Mouse (Mus musculus): Measurements from ENCODE around the gene Mapk1. TPM values are rescaled to one million over a fixed set of nuclear protein-coding genes. Genes with fewer than 3 reads are reported as not detected.

The Mapk1 gene
- total and polyA plus RNA-seq, 3 experiments, result 162 to 317 (median 244) TPM

DNA sequence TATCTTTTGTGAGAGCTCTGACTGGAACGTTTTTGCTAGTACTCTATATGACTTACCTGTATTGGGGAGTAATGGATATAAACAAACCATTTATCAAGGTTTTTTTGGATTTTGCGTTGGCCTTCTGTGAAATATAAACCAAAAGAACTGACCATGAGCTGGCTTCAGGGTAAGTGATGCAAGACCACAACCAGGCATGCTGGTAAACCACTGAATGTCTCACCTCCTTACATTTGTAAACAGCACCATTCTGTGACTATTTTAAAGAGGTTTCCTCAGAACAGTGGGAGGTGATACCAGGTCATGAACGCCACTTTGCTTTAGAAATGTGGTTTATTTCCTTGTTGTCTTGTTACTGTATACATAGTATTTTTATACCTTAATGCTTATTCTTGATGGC is 103.1 kb downstream of the Mapk1 start:
- Histone ChIP-seq H3K79me2 (replicated peaks; ENCODE audit: control insufficient read depth, extremely low read depth, insufficient read depth, poor library complexity, severe bottlenecking) (no peaks in the 10 kb centered on the region), H3K27me3 (replicated peaks) (no peaks in the 10 kb centered on the region), H3K9ac (ENCODE audit: insufficient read depth, low read depth) (no peak overlapping the region), H3K4me1 (ENCODE audit: control insufficient read depth in 1 of 2, insufficient read depth in 2 of 2) (no peaks in the 10 kb centered on the region), H3K4me2 (ENCODE audit: insufficient read depth, low read depth, poor library complexity, severe bottlenecking) (no peak overlapping the region), H3K27ac (ENCODE audit: insufficient read depth, low read depth) (no peak overlapping the region), H3K4me3 (replicated peaks in 1 of 3; ENCODE audit: low read depth in 2 of 3, low read length in 2 of 3, poor library complexity in 1 of 3) (no peak overlapping the region), H3K36me3 (replicated peaks in 1 of 2; ENCODE audit: control insufficient read depth in 1 of 2, insufficient read depth in 1 of 2, low read length in 1 of 2) (peaks cover 81 to 100% of the 10 kb centered on the region in 2 experiments), H3K9me3 (replicated peaks; ENCODE audit: low read length) (no peaks in the 10 kb centered on the region)
- no peak for TF ChIP-seq ETS1 (conservative IDR thresholded peaks at IDR 0.05; ENCODE audit: low read depth, low read length)
- TF ChIP-seq GABPA (IDR thresholded peaks at IDR 0.05; ENCODE audit: insufficient replicate concordance, low read depth, low read length), result no peak
- TF ChIP-seq JUND (conservative IDR thresholded peaks at IDR 0.05; ENCODE audit: low read depth, low read length), result no peak
- no peak for TF ChIP-seq RCOR1 (conservative IDR thresholded peaks at IDR 0.05; ENCODE audit: low read depth, low read length)
- TF ChIP-seq ZNF384 (IDR thresholded peaks at IDR 0.05; ENCODE audit: low read depth, low read length), result no peak
- TF ChIP-seq TBP (conservative IDR thresholded peaks at IDR 0.05; ENCODE audit: low read depth, low read length), result no peak
- no peak for TF ChIP-seq CHD2 (IDR thresholded peaks at IDR 0.05; ENCODE audit: low read length)
- TF ChIP-seq MYC (IDR thresholded peaks at IDR 0.05; ENCODE audit: low read depth, low read length), result no peak
- TF ChIP-seq ZKSCAN1 (IDR thresholded peaks at IDR 0.05; ENCODE audit: borderline replicate concordance, low read depth, low read length), result no peak
- no peak for TF ChIP-seq MEF2A (IDR thresholded peaks at IDR 0.05; ENCODE audit: borderline replicate concordance, low read depth, low read length)
- no peak for TF ChIP-seq ELF1 (IDR thresholded peaks at IDR 0.05; ENCODE audit: low read depth, low read length)
- no peak for TF ChIP-seq SMC3 (IDR thresholded peaks at IDR 0.05; ENCODE audit: low read depth, low read length)
- no peak for TF ChIP-seq USF2 (conservative IDR thresholded peaks at IDR 0.05; ENCODE audit: low read depth, low read length)
- no peak for TF ChIP-seq NELFE (IDR thresholded peaks at IDR 0.05; ENCODE audit: low read depth, low read length)
- TF ChIP-seq RAD21 (IDR thresholded peaks at IDR 0.05; ENCODE audit: low read depth, low read length), result no peak
- no peak for TF ChIP-seq NRF1 (IDR thresholded peaks at IDR 0.05; ENCODE audit: low read depth, low read length)
- no peak for TF ChIP-seq HCFC1 (IDR thresholded peaks at IDR 0.05; ENCODE audit: low read depth, low read length)
- no peak for TF ChIP-seq EP300 (IDR thresholded peaks at IDR 0.05; ENCODE audit: low read length)
- in situ Hi-C loops (cut with MboI; ENCODE audit: low pct_ligation_motif_present, low pct_unique_long_range_greater_than_20kb, low sequenced_read_pairs), result no loop called here
- dilution Hi-C loops (cut with MboI; ENCODE audit: extremely low pct_ligation_motif_present, extremely low pct_unique_long_range_greater_than_20kb, low sequenced_read_pairs), result no loop called here
- DNase-seq (ENCODE audit: extremely low read depth), result no peak

DNA sequence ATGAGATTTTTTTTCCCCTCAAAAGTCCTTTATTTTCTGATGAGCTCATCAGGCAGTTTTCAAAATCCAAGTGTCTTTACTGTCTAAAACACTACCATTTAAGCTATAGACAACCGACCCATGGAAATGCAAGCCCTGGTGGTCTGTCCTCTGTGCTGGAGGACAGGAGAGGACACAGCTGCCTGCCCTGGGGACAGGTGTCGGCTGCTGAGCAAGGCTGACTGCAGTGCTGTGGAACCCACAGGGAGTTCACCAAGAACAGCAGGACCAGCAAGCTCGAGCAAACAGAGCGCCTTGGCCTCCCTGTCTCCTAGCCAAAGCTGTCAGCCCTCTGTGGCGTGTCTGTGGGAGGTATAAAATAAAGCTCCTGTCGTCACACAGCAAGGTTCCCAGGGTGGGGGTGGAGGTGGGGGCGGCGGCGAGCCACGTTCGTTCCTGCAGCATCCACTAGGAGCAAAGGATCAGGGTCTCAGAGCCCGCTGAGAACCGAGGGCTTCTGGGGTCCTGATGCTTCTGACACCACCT is 103.5 kb downstream of the Mapk1 start:
- Histone ChIP-seq H3K36me3 (replicated peaks in 1 of 2; ENCODE audit: control insufficient read depth in 1 of 2, insufficient read depth in 1 of 2, low read length in 1 of 2) (peaks cover 82 to 100% of the 10 kb centered on the region in 2 experiments), H3K4me3 (replicated peaks in 1 of 3; ENCODE audit: low read depth in 2 of 3, low read length in 2 of 3, poor library complexity in 1 of 3) (no peak overlapping the region), H3K79me2 (replicated peaks; ENCODE audit: control insufficient read depth, extremely low read depth, insufficient read depth, poor library complexity, severe bottlenecking) (no peaks in the 10 kb centered on the region), H3K9me3 (replicated peaks; ENCODE audit: low read length) (no peaks in the 10 kb centered on the region), H3K4me1 (ENCODE audit: control insufficient read depth in 1 of 2, insufficient read depth in 2 of 2) (no peaks in the 10 kb centered on the region), H3K27ac (ENCODE audit: insufficient read depth, low read depth) (no peak overlapping the region), H3K4me2 (ENCODE audit: insufficient read depth, low read depth, poor library complexity, severe bottlenecking) (no peak overlapping the region), H3K27me3 (replicated peaks) (no peaks in the 10 kb centered on the region), H3K9ac (ENCODE audit: insufficient read depth, low read depth) (no peak overlapping the region)
- dilution Hi-C loops (cut with MboI; ENCODE audit: extremely low pct_ligation_motif_present, extremely low pct_unique_long_range_greater_than_20kb, low sequenced_read_pairs), result no loop called here
- DNase-seq (ENCODE audit: extremely low read depth), result no peak
- in situ Hi-C loops (cut with MboI; ENCODE audit: low pct_ligation_motif_present, low pct_unique_long_range_greater_than_20kb, low sequenced_read_pairs), result no loop called here
- TF ChIP-seq RAD21 (IDR thresholded peaks at IDR 0.05; ENCODE audit: low read depth, low read length) (no peak), MAFK (IDR thresholded peaks at IDR 0.05; ENCODE audit: insufficient replicate concordance, low read length) (no peak), RCOR1 (conservative IDR thresholded peaks at IDR 0.05; ENCODE audit: low read depth, low read length) (no peak), JUN (IDR thresholded peaks at IDR 0.05; ENCODE audit: insufficient read depth, low read depth, low read length) (no peak), KAT2A (IDR thresholded peaks at IDR 0.05; ENCODE audit: insufficient replicate concordance, low read length) (no peak), SIN3A (IDR thresholded peaks at IDR 0.05; ENCODE audit: low read length) (no peak), ZNF384 (IDR thresholded peaks at IDR 0.05; ENCODE audit: low read depth, low read length) (no peak), POLR2A (IDR thresholded peaks at IDR 0.05; ENCODE audit: low read depth, low read length) (no peak), POLR2AphosphoS2 (IDR thresholded peaks at IDR 0.05; ENCODE audit: low read depth, low read length) (no peak), EP300 (IDR thresholded peaks at IDR 0.05; ENCODE audit: low read length) (no peak), ZC3H11A (IDR thresholded peaks at IDR 0.05; ENCODE audit: low read depth, low read length) (no peak)
